Mouse (Mus musculus) CH12.LX (cell line): ENCODE results near the gene Rac1. TPM values are rescaled to one million over a fixed set of nuclear protein-coding genes. Genes with fewer than 3 reads are reported as not detected.
"Not testable (repeated sequence)": the region's sequence is repeated elsewhere in the genome, so short reads cannot be mapped to it uniquely, and the experiment has no call there.

Experiments used
- DNase-seq: peaks from one replicate; pipeline ENCODE4 v3.0.0-alpha.2; 2013; ENCODE audit errors: extremely low read depth
- H3K27ac ChIP-seq: 2 replicates; pipeline ENCODE4 v1.5.1; 2012; ENCODE audit warnings: low read depth, mild to moderate bottlenecking, control low read depth, moderate library complexity; ENCODE audit not compliant: insufficient read depth
- H3K27me3 ChIP-seq: replicated peaks from 2 replicates; pipeline ENCODE3; 2012; ENCODE audit warnings: inconsistent platforms
- H3K36me3 ChIP-seq, 2 experiments: replicated peaks in 1 of 2; 2 replicates each; pipeline versions ENCODE3 to v1.6.1; 2012; ENCODE audit warnings: inconsistent platforms in 1 of 2, low read length in 1 of 2, mild to moderate bottlenecking in 1 of 2, mixed read lengths in 1 of 2, moderate library complexity in 1 of 2; ENCODE audit not compliant: control insufficient read depth in 1 of 2, insufficient read depth in 1 of 2
- H3K4me1 ChIP-seq, 2 experiments: 2 replicates each; pipeline ENCODE4 v1.6.1; 2012; ENCODE audit warnings: inconsistent platforms in 1 of 2, moderate library complexity in 1 of 2; ENCODE audit not compliant: insufficient read depth in 2 of 2, control insufficient read depth in 1 of 2
- H3K4me2 ChIP-seq: 2 replicates; pipeline ENCODE4 v1.6.1; 2012; ENCODE audit warnings: low read depth, mild to moderate bottlenecking, control low read depth; ENCODE audit not compliant: poor library complexity, insufficient read depth, severe bottlenecking
- H3K4me3 ChIP-seq, 3 experiments: fragments of 150-350 bp in 1 of 3; sonication (generic) in 1 of 3; replicated peaks in 1 of 3; 2 replicates each; pipeline versions ENCODE3 to v1.5.1; 2011 to 2012; ENCODE audit warnings: low read depth in 2 of 3, low read length in 2 of 3, mild to moderate bottlenecking in 2 of 3, moderate library complexity in 2 of 3, control low read depth in 1 of 3, improper control_type of control experiment in 1 of 3, inconsistent platforms in 1 of 3, mixed read lengths in 1 of 3; ENCODE audit not compliant: poor library complexity in 1 of 3
- H3K79me2 ChIP-seq: replicated peaks from 2 replicates; pipeline ENCODE4 v1.6.1; 2012; ENCODE audit warnings: mild to moderate bottlenecking, moderate library complexity; ENCODE audit not compliant: control insufficient read depth, poor library complexity, insufficient read depth, severe bottlenecking; ENCODE audit errors: extremely low read depth
- H3K9ac ChIP-seq: 2 replicates; pipeline ENCODE4 v1.6.1; 2012; ENCODE audit warnings: low read depth, mild to moderate bottlenecking, control low read depth, moderate library complexity; ENCODE audit not compliant: insufficient read depth
- H3K9me3 ChIP-seq: replicated peaks from 2 replicates; pipeline ENCODE3; 2012; ENCODE audit warnings: low read length, inconsistent platforms, mixed read lengths
- BHLHE40 ChIP-seq: IDR thresholded peaks from 2 replicates; pipeline ENCODE4 v1.6.1; 2011; ENCODE audit warnings: mild to moderate bottlenecking, low read depth, low read length, improper control_type of control experiment
- CHD1 ChIP-seq: IDR thresholded peaks from 2 replicates; pipeline ENCODE4 v1.6.1; 2012; ENCODE audit warnings: low read depth, low read length, improper control_type of control experiment, inconsistent platforms
- CHD2 ChIP-seq: IDR thresholded peaks from 2 replicates; pipeline ENCODE4 v1.6.1; 2011; ENCODE audit warnings: low read length, improper control_type of control experiment
- CTCF ChIP-seq, 2 experiments: IDR thresholded peaks in 1 of 2; conservative IDR thresholded peaks in 1 of 2; 2 replicates each; pipeline ENCODE4 v1.5.1; 2011 to 2012; ENCODE audit warnings: low read depth in 2 of 2, low read length in 2 of 2, improper control_type of control experiment in 1 of 2, inconsistent platforms in 1 of 2, mild to moderate bottlenecking in 1 of 2, moderate library complexity in 1 of 2
- ELF1 ChIP-seq: IDR thresholded peaks from 2 replicates; pipeline ENCODE4 v1.6.1; 2014; ENCODE audit warnings: low read depth, mild to moderate bottlenecking, inconsistent platforms, low read length, improper control_type of control experiment
- ETS1 ChIP-seq: conservative IDR thresholded peaks from 2 replicates; pipeline ENCODE4 v1.6.1; 2012; ENCODE audit warnings: low read depth, mild to moderate bottlenecking, inconsistent platforms, low read length, improper control_type of control experiment, moderate library complexity
- GABPA ChIP-seq: IDR thresholded peaks from 2 replicates; pipeline ENCODE4 v1.6.1; 2012; ENCODE audit warnings: low read depth, low read length, improper control_type of control experiment, inconsistent platforms; ENCODE audit not compliant: insufficient replicate concordance
- HCFC1 ChIP-seq: IDR thresholded peaks from 2 replicates; pipeline ENCODE4 v1.6.1; 2012; ENCODE audit warnings: low read depth, mild to moderate bottlenecking, inconsistent platforms, low read length, improper control_type of control experiment
- IRF4 ChIP-seq: IDR thresholded peaks from 2 replicates; pipeline ENCODE4 v1.6.1; 2014; ENCODE audit warnings: low read depth, mild to moderate bottlenecking, inconsistent platforms, low read length, improper control_type of control experiment
- JUND ChIP-seq: conservative IDR thresholded peaks from 2 replicates; pipeline ENCODE4 v1.6.1; 2011; ENCODE audit warnings: low read depth, low read length, improper control_type of control experiment
- KAT2A ChIP-seq: IDR thresholded peaks from 2 replicates; pipeline ENCODE4 v1.6.1; 2012; ENCODE audit warnings: low read length, improper control_type of control experiment, inconsistent platforms; ENCODE audit not compliant: insufficient replicate concordance
- MAFK ChIP-seq: IDR thresholded peaks from 2 replicates; pipeline ENCODE4 v1.6.1; 2011; ENCODE audit warnings: low read length, improper control_type of control experiment; ENCODE audit not compliant: insufficient replicate concordance
- MAX ChIP-seq: IDR thresholded peaks from 2 replicates; pipeline ENCODE4 v1.6.1; 2011; ENCODE audit warnings: low read length, improper control_type of control experiment
- MAZ ChIP-seq: IDR thresholded peaks from 2 replicates; pipeline ENCODE4 v1.6.1; 2012; ENCODE audit warnings: low read depth, mild to moderate bottlenecking, inconsistent platforms, low read length, improper control_type of control experiment, moderate library complexity
- MYC ChIP-seq: IDR thresholded peaks from 2 replicates; pipeline ENCODE4 v1.6.1; 2011; ENCODE audit warnings: low read depth, mild to moderate bottlenecking, improper control_type of control experiment, low read length
- NELFE ChIP-seq: IDR thresholded peaks from 2 replicates; pipeline ENCODE4 v1.6.1; 2011; ENCODE audit warnings: low read depth, low read length, improper control_type of control experiment
- POLR2A ChIP-seq: IDR thresholded peaks from 2 replicates; pipeline ENCODE4 v1.6.1; 2011; ENCODE audit warnings: low read depth, mild to moderate bottlenecking, improper control_type of control experiment, low read length
- RAD21 ChIP-seq: IDR thresholded peaks from 2 replicates; pipeline ENCODE4 v1.6.1; 2011; ENCODE audit warnings: low read depth, mild to moderate bottlenecking, low read length, improper control_type of control experiment, moderate library complexity
- RCOR1 ChIP-seq: conservative IDR thresholded peaks from 2 replicates; pipeline ENCODE4 v1.6.1; 2012; ENCODE audit warnings: low read depth, mild to moderate bottlenecking, inconsistent platforms, low read length, improper control_type of control experiment
- SIN3A ChIP-seq: IDR thresholded peaks from 2 replicates; pipeline ENCODE4 v1.6.1; 2012; ENCODE audit warnings: low read length, improper control_type of control experiment, inconsistent platforms
- SMC3 ChIP-seq: IDR thresholded peaks from 2 replicates; pipeline ENCODE4 v1.6.1; 2011; ENCODE audit warnings: low read depth, low read length, improper control_type of control experiment
- TCF12 ChIP-seq: IDR thresholded peaks from 2 replicates; pipeline ENCODE4 v1.6.1; 2014; ENCODE audit warnings: low read depth, mild to moderate bottlenecking, inconsistent platforms, low read length, improper control_type of control experiment
- UBTF ChIP-seq: IDR thresholded peaks from 2 replicates; pipeline ENCODE4 v1.6.1; 2012; ENCODE audit warnings: low read depth, mild to moderate bottlenecking, inconsistent platforms, low read length, improper control_type of control experiment, moderate library complexity
- USF2 ChIP-seq: conservative IDR thresholded peaks from 2 replicates; pipeline ENCODE4 v1.6.1; 2011; ENCODE audit warnings: low read depth, low read length, improper control_type of control experiment
- ZC3H11A ChIP-seq: IDR thresholded peaks from 2 replicates; pipeline ENCODE4 v1.6.1; 2012; ENCODE audit warnings: low read depth, mild to moderate bottlenecking, inconsistent platforms, low read length, improper control_type of control experiment
- ZNF384 ChIP-seq: IDR thresholded peaks from 2 replicates; pipeline ENCODE4 v1.6.1; 2012; ENCODE audit warnings: low read depth, low read length, improper control_type of control experiment, inconsistent platforms
- dilution Hi-C: fragments of 300-500 bp; cut with MboI; formaldehyde crosslinking; loops from 2 replicates; pipeline ENCODE4 v1.14.3; 2020; ENCODE audit warnings: low sequenced_read_pairs; ENCODE audit not compliant: extremely low pct_unique_long_range_greater_than_20kb, extremely low pct_ligation_motif_present
- in situ Hi-C: fragments of 300-500 bp; cut with MboI; formaldehyde crosslinking; loops from 3 replicates; pipeline ENCODE4 v1.14.3; 2019; ENCODE audit warnings: low sequenced_read_pairs, low pct_ligation_motif_present, low pct_unique_long_range_greater_than_20kb, mixed read lengths
- polyA plus RNA-seq: library from polyadenylated mRNA; unstranded; fragments of >175 nt; gene quantifications from 2 replicates; pipeline ENCODE4 v1.2.1, GENCODE M21; 2012; ENCODE audit warnings: low read depth; ENCODE audit not compliant: insufficient read length
- total RNA-seq, 2 experiments: library from RNA; depleted of rRNA; stranded (reverse); fragments of 300-350 nt in 1 of 2; fragments of >200 nt in 1 of 2; gene quantifications; 2 replicates each; pipeline ENCODE4 v1.2.3; 2012 to 2014

The Rac1 gene
- total and polyA plus RNA-seq, 3 experiments = 138 to 222 (median 199) TPM

DNA sequence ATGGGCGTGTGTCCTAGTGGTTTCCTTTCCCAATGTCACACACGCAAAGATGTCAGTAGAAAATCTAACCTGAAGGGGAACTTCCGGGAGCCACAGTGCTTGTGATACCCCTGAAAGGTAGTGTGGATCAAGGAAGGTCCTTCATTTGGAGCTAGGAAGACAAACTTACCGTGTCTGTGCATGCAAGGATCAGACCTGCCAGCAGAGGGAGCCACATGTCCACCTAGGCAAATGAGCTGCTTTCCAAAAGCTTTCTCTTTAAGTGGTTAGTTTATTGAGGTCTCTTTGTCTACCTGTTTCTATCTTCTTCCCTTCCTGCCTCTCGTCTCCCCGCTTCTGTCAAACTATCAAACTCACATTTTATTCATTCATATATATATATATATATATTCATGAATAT, 40.0 kb upstream of the Rac1 start:
- in situ Hi-C loops = no loop called here
- DNase-seq = peak; percentile 84
- H3K36me3 ChIP-seq = peaks cover 0 to 7% of the 10 kb centered on the region in 2 experiments

GRCm38 (mm10) chr5:143567258-143567670, 39.4 kb upstream of the Rac1 start:
- TF ChIP-seq MAFK = no peak
- no peak for TF ChIP-seq ELF1
- no peak for TF ChIP-seq ZNF384
- no peak for TF ChIP-seq ETS1
- TF ChIP-seq KAT2A = no peak
- no peak for TF ChIP-seq JUND
- TF ChIP-seq RAD21 = no peak
- no peak for TF ChIP-seq RCOR1
- no peak for TF ChIP-seq USF2
- no peak for TF ChIP-seq SMC3
- TF ChIP-seq SIN3A = no peak
- TF ChIP-seq ZC3H11A = no peak
- no peak for TF ChIP-seq CTCF (conservative IDR thresholded peaks at IDR 0.05 in 1 of 2, IDR thresholded peaks at IDR 0.05 in 1 of 2; ENCODE audit: low read depth in 2 of 2, low read length in 2 of 2)
- TF ChIP-seq HCFC1 = no peak
- no peak for TF ChIP-seq TCF12
- TF ChIP-seq GABPA = no peak
- no peak for TF ChIP-seq NELFE
- TF ChIP-seq MYC = no peak
- Histone ChIP-seq H3K4me2 (no peak overlapping the region), H3K4me3 (no peak overlapping the region), H3K36me3 (peaks cover 0 to 8% of the 10 kb centered on the region in 2 experiments), H3K4me1 (peaks cover 0 to 7% of the 10 kb centered on the region in 2 experiments; a peak in 1 of 4 replicates), H3K79me2 (no peaks in the 10 kb centered on the region), H3K27me3 (no peaks in the 10 kb centered on the region), H3K9ac (no peak overlapping the region), H3K27ac (no peak overlapping the region), H3K9me3 (peaks cover 2% of the 10 kb centered on the region)
- in situ Hi-C loops (no loop called here), dilution Hi-C loops (no loop called here)
- no peak for DNase-seq

More for the DNA sequence above, 40.0 kb upstream of the Rac1 start:
- Histone ChIP-seq H3K79me2 (no peaks in the 10 kb centered on the region), H3K4me3 (no peak overlapping the region), H3K4me1 (peaks cover 0 to 7% of the 10 kb centered on the region in 2 experiments; a peak in 1 of 4 replicates), H3K9me3 (peaks cover 2% of the 10 kb centered on the region), H3K27me3 (no peaks in the 10 kb centered on the region), H3K9ac (no peak overlapping the region), H3K4me2 (no peak overlapping the region), H3K27ac (no peak overlapping the region)
- no peak for TF ChIP-seq POLR2A
- TF ChIP-seq CTCF (conservative IDR thresholded peaks at IDR 0.05 in 1 of 2, IDR thresholded peaks at IDR 0.05 in 1 of 2; ENCODE audit: low read depth in 2 of 2, low read length in 2 of 2) = peak; percentile 94 to 96
- no peak for TF ChIP-seq MAZ
- TF ChIP-seq MAFK = no peak
- TF ChIP-seq ZC3H11A = peak; percentile 66
- TF ChIP-seq MAX = no peak
- no peak for TF ChIP-seq CHD1
- peak; percentile 98 for TF ChIP-seq RAD21
- no peak for TF ChIP-seq ELF1
- TF ChIP-seq USF2 = no peak
- no peak for TF ChIP-seq MYC
- peak; percentile 91 for TF ChIP-seq SMC3
- no peak for TF ChIP-seq BHLHE40
- TF ChIP-seq CHD2 = no peak
- TF ChIP-seq UBTF = no peak
- TF ChIP-seq IRF4 = no peak
- TF ChIP-seq TCF12 = no peak
- dilution Hi-C loops = no loop called here

DNA sequence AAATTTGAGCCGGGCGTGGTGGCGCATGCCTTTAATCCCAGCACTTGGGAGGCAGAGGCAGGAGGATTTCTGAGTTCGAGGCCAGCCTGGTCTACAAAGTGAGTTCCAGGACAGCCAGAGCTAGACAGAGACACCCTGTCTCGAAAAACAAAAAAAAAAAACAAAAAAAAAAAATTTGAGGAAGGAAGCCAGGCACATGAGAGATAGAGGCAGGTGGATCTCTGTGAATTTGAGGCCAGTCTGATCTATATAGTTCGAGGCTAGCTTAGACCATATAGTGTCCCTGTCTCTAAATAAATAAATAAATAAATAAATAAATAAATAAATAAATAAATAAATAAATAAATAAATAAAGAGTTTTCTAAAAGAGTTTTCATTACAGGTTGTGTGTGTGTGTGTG, 39.0 kb upstream of the Rac1 start:
- H3K79me2 ChIP-seq, dilution Hi-C loops, H3K9me3 ChIP-seq, DNase-seq, in situ Hi-C loops, H3K27ac ChIP-seq, H3K4me1 ChIP-seq, H3K4me3 ChIP-seq, H3K9ac ChIP-seq, H3K27me3 ChIP-seq, H3K4me2 ChIP-seq: not testable (repeated sequence)
- H3K36me3 ChIP-seq = peaks cover 0 to 11% of the 10 kb centered on the region in 2 experiments
